Mouse (Mus musculus) neural tube, embryonic 14.5 days (tissue): ENCODE measurements at regions not wholly inside any gene's neighbourhood (a gene's known extent, or its start where the extent isn't known, plus 50 kb on each side); places are given as distances from the start of the nearest gene placed in this dataset.

Experiments used
- ATAC-seq: fragments of 200-750 bp; cut with Nextera tagmentation; 2 replicates; pipeline ENCODE4 v1.8.0; 2017; ENCODE audit warnings: low read depth, mild to moderate bottlenecking, moderate TSS enrichment, moderate library complexity
- H3K27ac ChIP-seq: fragments of 300-500 bp; sonication (generic); 2 replicates; pipeline ENCODE4 v1.5.1; 2014; ENCODE audit warnings: low read depth, mild to moderate bottlenecking, control low read depth, low read length, moderate library complexity, mixed read lengths
- H3K27me3 ChIP-seq: fragments of 300-500 bp; sonication (generic); 2 replicates; pipeline ENCODE4 v1.6.1; 2014; ENCODE audit warnings: low read length; ENCODE audit not compliant: control insufficient read depth, insufficient read depth
- H3K36me3 ChIP-seq: fragments of 300-500 bp; sonication (generic); 2 replicates; pipeline ENCODE4 v1.6.1; 2014; ENCODE audit warnings: low read length, mixed read lengths; ENCODE audit not compliant: control insufficient read depth, insufficient read depth
- H3K4me1 ChIP-seq: fragments of 300-500 bp; sonication (generic); 2 replicates; pipeline ENCODE4 v1.6.1; 2014; ENCODE audit warnings: low read length; ENCODE audit not compliant: control insufficient read depth, insufficient read depth
- H3K4me2 ChIP-seq: fragments of 300-500 bp; sonication (generic); 2 replicates; pipeline ENCODE4 v1.6.1; 2014; ENCODE audit warnings: mild to moderate bottlenecking, low read depth, low read length, control low read depth
- H3K4me3 ChIP-seq: fragments of 300-500 bp; sonication (generic); 2 replicates; pipeline ENCODE4 v1.5.1; 2014; ENCODE audit warnings: low read depth, low read length, control low read depth, mixed read lengths
- H3K9ac ChIP-seq: fragments of 300-500 bp; sonication (generic); replicated peaks from 2 replicates; pipeline ENCODE4 v1.6.1; 2014; ENCODE audit warnings: low read depth, mild to moderate bottlenecking, control low read depth, low read length, mixed read lengths
- H3K9me3 ChIP-seq: fragments of 300-500 bp; sonication (generic); 2 replicates; pipeline ENCODE4 v1.6.1; 2016; ENCODE audit warnings: low read length; ENCODE audit not compliant: control insufficient read depth
- WGBS: fragments of 180-500 bp; shearing (Covaris S2); extraction: QIAGEN DNeasy Blood & Tissue Kit; methylation state at CpG from one replicate; pipeline ENCODE4 v1.1.7; 2014; 5-methylcytosine and 5-hydroxymethylcytosine counted together

DNA sequence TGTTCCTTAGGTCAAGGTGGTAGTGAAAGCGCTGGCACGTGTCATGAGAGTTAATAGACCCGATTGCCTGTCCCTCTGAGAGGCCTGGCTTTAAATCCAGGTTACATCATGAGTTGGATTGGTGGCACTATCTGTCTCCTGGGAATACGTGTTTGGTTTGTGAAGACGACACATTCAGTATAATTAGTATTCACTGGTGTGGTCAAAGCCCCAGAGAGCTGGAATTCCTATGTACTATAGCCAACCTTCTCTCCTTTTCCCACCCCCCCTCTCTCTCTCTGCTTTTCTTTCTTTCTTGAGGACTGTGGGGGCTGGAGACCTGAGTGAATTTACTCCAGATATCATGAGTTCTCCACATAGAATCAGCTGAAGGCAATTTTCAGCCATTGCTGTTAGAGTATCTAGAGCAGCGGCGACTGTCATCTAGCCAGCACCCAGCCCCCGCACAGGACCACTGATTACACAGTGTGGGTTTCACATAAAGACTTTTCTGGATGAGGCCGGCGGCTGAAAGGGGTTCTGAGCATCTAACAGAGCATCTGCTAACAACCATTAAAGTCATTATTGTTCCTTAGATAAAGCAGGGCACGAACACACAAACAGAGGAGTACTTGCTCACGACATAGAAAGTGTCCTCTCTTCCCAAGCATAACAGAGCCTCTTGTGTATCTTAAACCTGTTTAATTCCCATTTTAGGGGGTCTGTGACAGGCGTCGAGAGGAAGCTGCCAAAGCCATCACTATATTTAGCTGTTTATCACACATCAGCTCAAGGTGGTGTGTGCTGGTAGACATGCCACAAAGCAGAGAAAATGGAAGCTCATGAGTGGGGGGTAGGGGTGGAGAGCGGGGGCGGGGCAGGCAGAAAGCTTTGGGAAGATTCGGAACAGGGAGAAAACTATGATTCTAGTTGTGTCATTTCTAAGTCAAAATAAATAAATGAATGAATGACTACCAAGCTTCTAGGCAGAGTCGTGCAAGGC lies 272.9 kb upstream of the Atp11b start:
- peak; percentile 59; the same call in 1 of the 2 replicates for ATAC-seq
- H3K4me1 ChIP-seq, result peaks cover 3% of the 10 kb centered on the region; the same call in 1 of the 2 replicates
- no peak overlapping the region for H3K9ac ChIP-seq
- 39% methylated on average over 18 of the region's 18 CpGs for WGBS
- no peaks in the 10 kb centered on the region for H3K36me3 ChIP-seq
- no peaks in the 10 kb centered on the region for H3K27me3 ChIP-seq
- no peak overlapping the region; the same call in 1 of the 2 replicates for H3K4me2 ChIP-seq
- H3K9me3 ChIP-seq, result no peaks in the 10 kb centered on the region
- H3K27ac ChIP-seq, result no peak overlapping the region
- H3K4me3 ChIP-seq, result no peak overlapping the region

DNA sequence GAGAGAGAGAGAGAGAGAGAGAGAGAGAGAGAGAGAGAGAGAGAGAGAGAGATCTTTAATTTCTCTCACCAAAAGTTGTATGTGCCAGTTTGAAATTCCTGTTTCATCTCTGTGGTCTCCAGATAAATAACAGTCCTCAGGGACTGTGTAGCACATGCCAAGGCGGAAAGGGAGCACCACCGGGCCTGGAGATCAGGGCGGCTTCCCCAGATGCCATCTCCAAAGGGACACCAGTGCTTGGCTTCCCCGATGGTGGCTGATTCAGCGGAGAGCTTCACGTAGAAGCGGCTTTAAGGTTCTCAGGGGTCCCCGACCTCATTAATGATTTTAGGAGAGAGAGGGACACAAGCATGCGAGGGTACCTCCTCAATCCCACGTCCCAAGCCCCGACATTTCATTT lies 272.1 kb upstream of the Atp11b start:
- no peak overlapping the region for H3K9ac ChIP-seq
- H3K9me3 ChIP-seq, result no peaks in the 10 kb centered on the region
- WGBS, result 24% methylated on average over 11 of the region's 11 CpGs
- ATAC-seq, result peak; percentile 66; the same call in 1 of the 2 replicates
- H3K27ac ChIP-seq, result no peak overlapping the region
- H3K36me3 ChIP-seq, result no peaks in the 10 kb centered on the region
- peaks cover 3% of the 10 kb centered on the region; the same call in 1 of the 2 replicates for H3K4me1 ChIP-seq
- peak overlapping the region; percentile 39 for H3K4me2 ChIP-seq
- H3K4me3 ChIP-seq, result no peak overlapping the region
- H3K27me3 ChIP-seq, result no peaks in the 10 kb centered on the region

DNA sequence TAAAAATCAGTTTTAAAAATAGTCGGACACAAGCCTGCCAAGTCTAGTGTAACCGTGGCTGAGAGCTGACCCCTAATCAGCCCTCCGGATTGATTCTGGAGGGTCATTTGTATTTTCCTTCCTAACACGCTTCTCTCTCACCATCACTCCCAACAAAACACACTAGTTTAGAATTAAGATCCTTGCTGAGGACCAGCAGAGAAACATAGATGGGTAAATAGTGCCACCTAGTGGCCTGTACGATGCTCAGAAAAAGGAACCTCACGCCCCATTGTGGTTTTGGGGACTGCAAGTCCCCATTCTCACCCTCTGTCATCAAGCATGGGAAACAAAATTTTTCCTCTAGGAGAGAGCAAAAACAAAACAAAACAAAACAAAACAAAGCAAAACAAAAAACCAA lies 271.6 kb upstream of the Atp11b start:
- ATAC-seq, result peak; percentile 71
- no peaks in the 10 kb centered on the region for H3K9me3 ChIP-seq
- H3K36me3 ChIP-seq, result no peaks in the 10 kb centered on the region
- H3K9ac ChIP-seq, result no peak overlapping the region
- peak overlapping the region; percentile 39 for H3K4me2 ChIP-seq
- no peak overlapping the region for H3K27ac ChIP-seq
- H3K27me3 ChIP-seq, result no peaks in the 10 kb centered on the region
- no peak overlapping the region for H3K4me3 ChIP-seq
- 4% methylated on average over 6 of the region's 6 CpGs for WGBS
- H3K4me1 ChIP-seq, result peaks cover 3% of the 10 kb centered on the region; the same call in 1 of the 2 replicates

DNA sequence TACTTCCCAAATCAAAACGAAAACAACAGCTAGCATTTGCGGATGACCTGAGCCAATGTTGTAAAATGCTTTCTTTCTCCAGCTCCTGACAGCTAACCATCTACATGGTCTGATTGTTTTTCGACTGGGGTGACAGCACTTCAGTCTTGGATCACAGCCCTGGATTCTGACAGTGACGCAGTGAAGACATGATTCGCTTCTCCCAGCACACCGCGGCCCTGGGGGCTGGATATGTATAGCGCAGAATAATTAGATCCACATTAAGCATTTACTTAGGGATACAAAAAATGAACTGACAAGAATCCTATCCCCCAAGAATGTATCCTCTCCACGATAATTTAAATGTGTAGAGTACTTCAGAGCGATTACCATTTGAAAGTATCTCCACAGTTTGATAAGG lies 271.1 kb upstream of the Atp11b start:
- H3K36me3 ChIP-seq, result no peaks in the 10 kb centered on the region
- H3K4me3 ChIP-seq, result no peak overlapping the region
- no peak overlapping the region for H3K27ac ChIP-seq
- ATAC-seq, result no peak
- WGBS, result 65% methylated on average over 10 of the region's 10 CpGs
- peaks cover 3% of the 10 kb centered on the region; the same call in 1 of the 2 replicates for H3K4me1 ChIP-seq
- no peak overlapping the region for H3K4me2 ChIP-seq
- no peak overlapping the region for H3K9ac ChIP-seq
- H3K27me3 ChIP-seq, result no peaks in the 10 kb centered on the region
- H3K9me3 ChIP-seq, result no peaks in the 10 kb centered on the region

DNA sequence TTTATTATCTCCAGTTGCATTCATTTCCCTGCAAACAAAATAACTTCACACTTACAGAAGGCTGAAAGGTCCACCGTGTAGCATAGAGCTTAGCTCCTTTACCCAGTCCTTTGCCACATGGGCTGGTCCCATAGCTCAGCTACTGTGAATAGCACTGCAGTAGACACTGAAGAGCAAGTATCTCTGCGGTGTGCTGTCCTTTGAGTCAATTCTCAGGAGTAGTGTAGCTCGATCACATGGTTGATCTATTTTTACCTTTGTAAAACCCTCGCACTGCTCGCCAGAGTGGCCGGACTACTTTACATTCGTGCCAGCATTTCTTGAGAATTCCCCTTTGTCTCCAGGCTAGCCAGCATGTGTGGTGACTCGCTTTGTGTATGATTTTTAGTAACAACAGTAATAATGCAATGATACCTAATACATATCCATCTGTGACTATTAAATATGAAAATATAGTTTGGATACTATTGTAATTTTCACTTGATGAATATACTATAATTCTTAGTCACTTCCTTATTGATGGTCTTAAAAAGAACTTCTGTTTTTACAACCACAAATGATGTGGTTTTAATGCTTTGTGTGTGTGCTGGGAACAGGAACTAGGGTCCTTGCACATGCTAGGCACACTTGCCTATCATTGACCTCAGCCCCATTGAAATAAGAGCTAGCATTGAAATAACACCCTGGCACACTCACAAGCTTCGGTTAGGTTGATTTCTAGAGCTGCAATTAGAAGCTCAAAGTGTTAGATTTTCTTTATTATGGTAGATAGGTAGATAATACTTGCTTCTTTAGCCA lies 257.7 kb upstream of the Atp11b start:
- no peaks in the 10 kb centered on the region for H3K4me1 ChIP-seq
- H3K36me3 ChIP-seq, result no peaks in the 10 kb centered on the region
- H3K9me3 ChIP-seq, result no peaks in the 10 kb centered on the region
- no peak for ATAC-seq
- H3K4me3 ChIP-seq, result no peak overlapping the region
- no peaks in the 10 kb centered on the region for H3K27me3 ChIP-seq
- H3K9ac ChIP-seq, result no peak overlapping the region
- 72% methylated on average over 9 of the region's 9 CpGs for WGBS
- no peak overlapping the region for H3K4me2 ChIP-seq
- no peak overlapping the region for H3K27ac ChIP-seq

GRCm38 (mm10) chr3:35510314-35510713 lies 243.6 kb upstream of the Atp11b start:
- no peak overlapping the region for H3K4me2 ChIP-seq
- no peak overlapping the region for H3K27ac ChIP-seq
- H3K4me1 ChIP-seq, result no peaks in the 10 kb centered on the region
- no peak overlapping the region for H3K9ac ChIP-seq
- no peaks in the 10 kb centered on the region for H3K9me3 ChIP-seq
- H3K27me3 ChIP-seq, result no peaks in the 10 kb centered on the region
- WGBS, result 45% methylated on average over 1 of the region's 1 CpGs
- no peaks in the 10 kb centered on the region for H3K36me3 ChIP-seq
- no peak for ATAC-seq
- no peak overlapping the region for H3K4me3 ChIP-seq

- H3K27ac ChIP-seq, result no peak overlapping the region
- H3K4me2 ChIP-seq, result no peak overlapping the region
- H3K36me3 ChIP-seq, result no peaks in the 10 kb centered on the region
- no peaks in the 10 kb centered on the region for H3K9me3 ChIP-seq
- 87% methylated on average over 4 of the region's 4 CpGs for WGBS
- no peak overlapping the region for H3K4me3 ChIP-seq
- H3K4me1 ChIP-seq, result no peaks in the 10 kb centered on the region
- H3K9ac ChIP-seq, result no peak overlapping the region
- H3K27me3 ChIP-seq, result no peaks in the 10 kb centered on the region
- no peak for ATAC-seq
These were observed 237.4 kb upstream of the Atp11b start for GRCm38 (mm10) chr3:35516517-35516916.

DNA sequence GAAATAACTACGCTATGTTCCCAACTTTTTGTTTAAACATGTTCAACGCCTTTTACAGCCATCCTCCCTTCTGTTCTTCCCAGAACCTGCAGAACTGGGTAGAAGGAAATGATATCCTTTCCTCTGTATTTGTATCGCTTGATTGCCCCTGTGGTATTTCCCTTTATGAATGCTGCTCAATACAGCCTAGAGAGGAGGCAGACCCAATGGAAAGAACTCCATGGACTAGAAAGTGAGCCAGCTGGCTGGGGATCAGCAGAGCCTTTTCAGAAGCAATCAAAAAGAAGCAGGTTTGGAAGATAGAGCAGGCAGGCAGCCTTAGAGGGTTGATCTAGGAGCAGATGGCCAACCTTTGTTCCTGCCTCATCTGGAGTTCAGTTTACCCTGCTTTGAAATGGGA lies 233.8 kb upstream of the Atp11b start:
- Histone ChIP-seq H3K9ac (no peak overlapping the region), H3K27me3 (no peaks in the 10 kb centered on the region), H3K9me3 (no peaks in the 10 kb centered on the region), H3K4me3 (no peak overlapping the region), H3K27ac (no peak overlapping the region), H3K36me3 (no peaks in the 10 kb centered on the region), H3K4me2 (no peak overlapping the region), H3K4me1 (no peaks in the 10 kb centered on the region)
- no peak for ATAC-seq
- WGBS, result 81% methylated on average over 3 of the region's 3 CpGs

DNA sequence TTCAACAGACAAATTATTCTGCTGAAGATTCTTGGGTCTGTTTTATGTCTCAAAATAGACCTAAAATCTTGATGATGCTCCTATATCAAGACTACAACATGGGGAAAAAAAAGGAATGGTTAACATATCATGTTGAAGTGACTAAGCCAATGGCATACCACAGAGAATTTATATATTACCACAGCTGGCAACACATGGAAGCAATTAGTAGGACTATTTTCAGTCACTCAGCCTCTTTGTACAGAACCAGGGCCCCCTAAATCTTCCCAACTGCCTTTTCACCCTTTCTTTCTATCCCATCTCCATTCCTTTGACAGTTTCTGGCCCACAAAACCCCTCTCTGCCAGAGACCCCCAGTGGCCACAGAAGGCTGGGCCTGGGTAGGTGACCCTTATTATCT lies 206.2 kb upstream of the Atp11b start:
- Histone ChIP-seq H3K36me3 (no peaks in the 10 kb centered on the region), H3K4me3 (no peak overlapping the region), H3K9me3 (no peaks in the 10 kb centered on the region), H3K27me3 (no peaks in the 10 kb centered on the region), H3K9ac (no peak overlapping the region), H3K4me1 (no peaks in the 10 kb centered on the region), H3K27ac (no peak overlapping the region), H3K4me2 (no peak overlapping the region)
- ATAC-seq, result no peak
